26 mouse cellular contexts compared by ENCODE assay signal in the genomic region with DNA sequence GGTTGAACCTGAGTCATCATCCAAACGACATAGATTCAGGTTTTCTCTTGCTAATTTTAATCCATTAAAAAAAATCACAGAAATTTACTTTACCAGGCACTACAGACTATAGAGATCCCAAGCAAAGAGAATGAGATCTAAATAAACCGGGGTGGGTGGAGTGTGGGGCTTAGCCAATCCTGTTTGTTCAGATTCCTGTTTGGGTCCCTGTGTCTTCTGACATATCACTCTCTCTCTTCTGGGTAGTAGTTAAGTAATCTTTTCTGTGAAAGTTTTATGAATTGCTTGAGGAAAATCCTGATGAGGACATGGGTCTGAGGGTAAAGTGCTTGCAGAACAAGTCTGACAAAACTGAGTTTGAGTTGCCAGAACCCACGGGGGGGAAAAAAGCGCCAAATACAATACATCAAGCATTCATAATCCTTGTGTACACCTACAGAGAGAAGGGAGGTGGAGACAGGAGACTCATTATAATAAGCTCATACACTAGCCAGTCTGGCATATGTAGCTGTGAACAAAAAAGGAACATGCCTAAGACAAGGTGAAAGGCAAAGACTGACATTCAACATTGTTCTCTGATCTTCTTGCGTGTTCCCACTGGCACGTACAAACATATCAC.
"Had no signal": no experiment of that assay in that cellular context is flagged by ENCODE, and none has a peak within 500 bp of the region (broad histone marks: within the 10 kb centered on the region; RNA-seq: fewer than 3 reads in every experiment).

No protein-coding gene starts in this region.

- H3K27me3 ChIP-seq: heart, embryonic 13.5 days; heart, embryonic 15.5 days; intestine, embryonic 15.5 days; limb, embryonic 12.5 days had no signal

- H3K9ac ChIP-seq: heart, embryonic 13.5 days; heart, embryonic 15.5 days; hindbrain, embryonic 14.5 days; intestine, embryonic 15.5 days; limb, embryonic 12.5 days had no signal

- H3K36me3 ChIP-seq: heart, embryonic 13.5 days; heart, embryonic 15.5 days; intestine, embryonic 15.5 days; limb, embryonic 10.5 days; limb, embryonic 12.5 days had no signal

- H3K4me3 ChIP-seq: gastrocnemius, adult 2 months; heart, adult 2 months; heart, embryonic 13.5 days; heart, embryonic 15.5 days; intestine, embryonic 15.5 days; limb, embryonic 10.5 days; limb, embryonic 12.5 days had no signal

- H3K9me3 ChIP-seq: heart, embryonic 13.5 days; heart, embryonic 15.5 days; intestine, embryonic 15.5 days; limb, embryonic 10.5 days; limb, embryonic 12.5 days had no signal

- ATAC-seq: hindbrain, embryonic 16.5 days; inflammation-experienced regulatory T-cells, adult 6 months; intestine, embryonic 15.5 days; intestine, postnatal 0 days had no signal

- H3K4me1 ChIP-seq: heart, embryonic 13.5 days; heart, embryonic 15.5 days; intestine, embryonic 15.5 days; limb, embryonic 10.5 days; limb, embryonic 12.5 days had no signal

- DNase-seq: gastrocnemius, adult 2 months; gastrocnemius, postnatal 10 days; gastrocnemius, postnatal 25 days; heart, adult 11 months; heart, adult 2 months; heart, postnatal 14 days; heart, postnatal 36 days; kidney, adult 18-20 months; kidney, adult 8-10 months; kidney, postnatal 10 days; kidney, postnatal 25 days; kidney, postnatal 4 days; layer of hippocampus, adult 9-11 months; layer of hippocampus, postnatal 36 days; liver had no signal

- H3K27ac ChIP-seq: gastrocnemius, adult 2 months; heart, adult 2 months; heart, embryonic 13.5 days; heart, embryonic 15.5 days; hindbrain, embryonic 14.5 days; intestine, embryonic 15.5 days; limb, embryonic 10.5 days; limb, embryonic 12.5 days had no signal

- H3K4me2 ChIP-seq: heart, embryonic 11.5 days; heart, embryonic 13.5 days; heart, embryonic 15.5 days; hindbrain, embryonic 14.5 days; intestine, embryonic 15.5 days; limb, embryonic 12.5 days; liver, embryonic 11.5 days had no signal
